Mouse (Mus musculus) MN1 (cell line): ENCODE results near the gene Nusap1.
A peak's percentile ranks its signal among the peaks of the same experiment; 100 is the strongest.
"Not testable (repeated sequence)": the region's sequence is repeated elsewhere in the genome, so short reads cannot be mapped to it uniquely, and the experiment has no call there.

Experiments used
- DNase-seq: peaks from one replicate; pipeline ENCODE4 v3.0.0-alpha.2; 2016; ENCODE audit warnings: low spot score

The Nusap1 gene

DNA sequence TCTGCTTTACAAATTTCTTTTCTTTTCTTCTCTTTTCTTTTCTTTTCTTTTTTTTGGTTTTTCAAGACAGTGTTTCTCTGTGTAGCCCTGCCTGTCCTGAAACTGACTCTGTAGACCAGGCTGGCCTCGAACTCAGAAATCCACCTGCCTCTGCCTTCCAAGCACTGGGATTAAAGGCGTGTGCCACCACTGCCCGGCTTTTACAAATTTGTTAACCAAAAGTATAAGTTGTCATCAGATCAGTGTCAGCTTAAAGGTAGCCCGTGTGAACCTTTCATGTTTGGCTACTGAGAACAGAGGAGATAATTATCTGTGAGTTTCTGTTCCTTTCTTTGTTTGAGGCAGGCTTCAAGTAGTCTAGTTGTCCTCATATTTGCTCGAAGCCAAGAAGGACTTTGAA is 26.2 kb downstream of the Nusap1 start:
- DNase-seq: no peak

DNA sequence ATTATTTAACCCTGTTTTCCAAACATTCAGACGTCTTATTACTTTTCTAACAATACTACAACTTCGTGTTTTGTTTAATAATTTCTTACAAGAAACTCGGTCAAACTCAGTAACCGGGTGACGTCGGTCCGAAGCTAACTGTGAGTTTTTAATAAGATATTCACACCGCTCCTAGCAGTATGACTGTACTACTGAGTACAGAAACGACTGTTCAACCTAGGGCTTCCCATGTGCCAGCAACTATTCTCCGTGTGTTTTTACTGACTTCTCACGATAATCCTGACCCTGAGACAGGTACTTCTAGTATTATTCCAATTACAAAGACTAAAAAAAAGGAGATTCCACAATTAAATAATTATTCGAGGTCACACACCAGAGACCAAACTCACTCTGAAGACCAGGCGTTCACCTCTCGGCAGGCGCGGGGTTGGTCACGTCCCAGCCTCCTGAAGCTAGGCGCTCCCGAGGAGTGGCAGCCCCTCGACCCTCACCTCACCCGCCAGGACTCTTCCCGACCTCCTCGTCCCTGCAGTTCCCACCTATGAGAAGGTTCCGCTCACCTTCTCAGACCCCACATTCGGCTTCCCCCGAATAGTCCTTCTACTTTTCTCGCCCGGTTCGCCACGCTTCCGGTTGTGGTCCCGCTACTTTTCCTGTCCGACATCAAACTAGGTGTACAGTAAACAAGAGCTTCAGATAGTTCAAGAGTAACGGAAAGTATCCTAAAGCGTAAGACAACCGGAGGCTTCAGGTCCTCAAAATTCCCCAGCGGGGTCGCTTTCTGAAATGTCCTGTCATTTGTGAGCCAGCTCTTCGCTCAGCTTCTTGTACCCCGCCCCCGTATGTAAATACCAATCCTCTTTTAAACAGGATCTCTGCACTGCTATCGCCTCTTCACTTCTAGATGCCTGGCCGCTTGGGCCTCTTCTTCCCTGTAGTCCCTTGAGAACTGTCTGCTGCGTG is 44.4 kb downstream of the Nusap1 start, which contains the start of gene Ndufaf1:
Gene Ndufaf1 (minus strand): TSS at position 608 of the 963 bp plus-strand sequence.
- peak; percentile 82 for DNase-seq

DNA sequence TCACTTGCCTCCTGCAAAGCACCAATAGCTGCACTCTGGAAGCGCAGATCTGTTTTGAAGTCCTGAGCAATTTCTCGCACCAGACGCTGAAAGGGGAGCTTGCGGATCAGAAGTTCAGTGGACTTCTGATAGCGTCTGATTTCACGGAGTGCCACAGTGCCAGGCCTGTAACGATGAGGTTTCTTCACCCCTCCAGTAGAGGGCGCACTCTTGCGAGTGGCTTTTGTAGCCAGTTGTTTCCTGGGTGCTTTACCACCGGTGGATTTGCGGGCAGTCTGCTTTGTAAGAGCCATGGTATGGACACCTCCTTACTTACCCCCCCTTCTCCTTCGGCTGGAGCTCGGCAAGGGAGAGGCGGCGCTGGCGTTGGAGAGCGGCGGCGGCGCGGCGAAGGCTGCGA is 47.6 kb downstream of the Nusap1 start:
- DNase-seq: not testable (repeated sequence)

DNA sequence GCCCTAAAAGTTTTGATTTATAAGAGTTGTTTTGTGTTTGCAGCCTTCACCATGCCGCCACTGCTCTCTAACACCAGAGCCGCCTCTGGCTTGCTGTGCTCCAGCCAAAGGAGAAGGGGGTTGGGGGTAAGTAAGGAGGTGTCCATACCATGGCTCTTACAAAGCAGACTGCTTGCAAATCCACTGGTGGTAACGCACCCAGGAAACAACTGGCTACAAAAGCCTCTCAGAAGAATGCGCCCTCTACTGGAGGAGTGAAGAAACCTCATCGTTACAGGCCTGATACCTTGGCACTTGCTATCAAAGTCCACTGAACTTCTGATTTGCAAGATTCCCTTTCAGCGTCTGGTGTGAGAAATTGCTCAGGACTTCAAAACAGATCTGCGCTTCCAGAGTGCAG is 50.9 kb downstream of the Nusap1 start:
- no peak for DNase-seq

DNA sequence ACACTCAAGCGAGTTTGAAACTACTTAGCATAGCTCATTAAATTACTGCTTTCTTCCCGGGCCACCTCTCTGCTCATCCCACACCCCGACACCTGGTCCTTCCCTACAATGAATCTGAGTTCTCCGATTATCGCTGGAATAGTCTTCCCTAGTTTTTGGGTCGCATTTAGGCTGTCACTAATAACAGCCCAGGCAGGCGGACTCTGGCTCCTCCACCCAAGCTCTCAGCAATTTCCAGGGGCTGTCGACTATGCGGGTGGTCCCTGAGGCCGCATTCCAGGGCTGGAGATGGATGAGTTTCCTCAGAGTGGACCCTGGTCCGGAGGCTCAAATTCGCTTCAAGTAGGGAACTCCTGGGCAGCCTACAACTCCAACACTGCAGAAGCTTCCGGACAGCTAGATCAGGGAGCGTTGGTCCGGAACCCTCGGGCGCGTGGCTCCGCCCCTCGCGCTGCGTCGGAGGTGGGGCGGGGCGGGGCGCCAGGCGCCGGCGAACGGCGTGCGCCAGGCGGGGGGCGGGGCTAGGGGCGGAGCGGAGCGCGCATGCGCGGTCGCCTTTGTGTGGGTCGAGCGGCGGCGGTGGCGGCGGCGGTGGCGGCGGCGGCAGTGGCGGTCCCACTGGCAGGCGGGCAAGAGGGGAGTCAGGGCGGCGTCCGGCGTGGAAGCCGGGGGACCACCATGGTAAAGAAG is 56.6 kb downstream of the Nusap1 start, which contains the start of gene Rtf1:
Gene Rtf1 (plus strand): TSS at position 544 of the 690 bp plus-strand sequence.
- peak; percentile 90 for DNase-seq

DNA sequence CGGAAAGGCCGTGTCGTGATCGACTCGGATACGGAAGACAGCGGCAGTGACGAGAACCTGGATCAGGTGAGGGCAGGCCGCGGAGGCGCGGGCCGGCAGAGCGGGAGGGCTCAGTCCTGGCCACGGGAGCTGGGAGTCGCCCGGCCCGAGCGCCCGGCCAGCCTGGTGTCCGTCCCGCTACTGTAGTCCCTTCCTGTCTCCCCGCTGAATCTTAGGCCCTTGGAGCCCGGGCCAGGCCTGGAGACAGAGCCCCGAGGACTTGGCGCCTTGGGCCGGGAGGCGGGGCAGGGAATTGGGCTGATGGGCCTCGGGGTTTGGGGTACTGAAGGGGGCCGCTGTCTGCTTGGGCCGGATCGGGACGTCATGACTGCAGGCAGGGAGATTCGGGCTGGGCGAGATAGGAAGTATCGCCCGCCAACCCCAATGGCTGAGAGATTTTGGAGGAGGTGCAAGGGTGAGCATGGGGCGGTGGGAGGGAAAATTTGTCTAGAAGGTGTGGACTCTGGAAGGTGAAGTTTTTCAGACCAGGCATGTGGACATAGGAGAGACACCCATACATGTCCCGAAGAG is 57.2 kb downstream of the Nusap1 start:
- peak; percentile 57 for DNase-seq

DNA sequence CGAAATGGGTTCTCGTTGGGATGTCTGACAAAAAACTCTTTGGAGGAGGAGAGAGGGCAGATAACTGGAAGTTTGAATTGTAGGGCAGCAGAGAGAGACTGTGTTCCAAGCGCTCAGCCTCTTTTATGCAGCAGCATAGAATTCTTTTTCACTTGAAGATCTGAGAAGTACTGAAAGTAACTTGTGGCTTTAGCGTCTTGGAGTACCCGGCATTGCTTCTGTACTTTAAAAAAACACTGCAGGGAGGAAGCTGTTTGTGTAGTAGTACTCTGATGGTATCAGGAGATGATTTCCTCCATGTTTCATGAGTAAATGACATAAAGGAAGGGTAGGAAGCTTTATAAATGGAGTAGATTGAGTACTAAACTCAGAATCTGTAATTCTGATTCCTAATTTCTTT is 57.7 kb downstream of the Nusap1 start:
- DNase-seq: no peak

DNA sequence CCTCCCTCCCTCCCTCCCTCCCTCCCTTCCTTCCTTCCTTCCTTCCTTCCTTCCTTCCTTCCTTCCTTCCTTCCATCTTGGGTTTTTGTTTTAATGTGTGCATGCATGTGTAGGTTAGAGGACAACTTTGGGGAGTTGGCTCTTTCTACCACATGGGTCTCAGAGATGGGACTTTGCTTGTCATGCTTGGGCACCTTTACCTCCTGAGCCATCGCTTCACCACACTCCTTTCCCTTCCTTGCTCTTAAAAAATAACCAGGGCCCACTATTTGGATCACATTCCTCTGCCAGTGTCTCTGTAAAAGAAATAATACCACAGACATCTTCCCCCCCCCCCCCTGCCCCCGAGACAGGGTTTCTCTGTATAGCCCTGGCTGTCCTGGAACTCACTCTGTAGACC is 65.6 kb downstream of the Nusap1 start:
- DNase-seq: no peak

DNA sequence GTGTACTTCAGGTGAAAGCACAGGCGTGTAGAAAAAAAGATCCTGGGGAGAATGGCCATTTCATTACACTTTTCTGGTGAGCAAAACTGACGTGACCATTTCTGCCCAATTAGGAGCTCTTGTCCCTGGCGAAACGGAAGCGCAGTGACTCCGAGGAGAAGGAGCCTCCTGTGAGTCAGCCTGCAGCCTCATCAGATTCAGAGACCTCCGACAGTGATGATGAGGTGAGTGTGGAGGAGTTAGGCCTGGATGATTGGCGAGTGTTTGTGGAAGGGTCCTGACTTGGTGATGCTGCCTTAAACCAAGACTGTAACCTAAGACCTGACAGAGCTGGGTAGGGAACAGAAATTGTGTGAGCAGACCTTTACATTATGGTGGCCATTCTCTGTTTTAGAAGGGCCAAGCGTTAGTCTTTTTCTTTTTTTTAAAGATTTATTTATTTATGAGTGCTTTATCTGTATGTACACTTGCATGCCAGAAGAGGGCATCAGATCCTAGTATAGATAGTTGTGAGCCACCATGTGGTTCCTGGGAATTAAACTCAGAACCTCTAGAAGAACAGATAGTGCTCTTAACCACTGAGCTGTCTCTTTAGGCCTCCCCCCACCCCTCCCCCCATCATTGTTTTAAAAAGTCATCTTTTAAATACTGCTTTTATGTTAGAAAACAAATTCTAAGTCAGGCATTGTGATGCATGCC is 74.1 kb downstream of the Nusap1 start:
- DNase-seq: no peak

DNA sequence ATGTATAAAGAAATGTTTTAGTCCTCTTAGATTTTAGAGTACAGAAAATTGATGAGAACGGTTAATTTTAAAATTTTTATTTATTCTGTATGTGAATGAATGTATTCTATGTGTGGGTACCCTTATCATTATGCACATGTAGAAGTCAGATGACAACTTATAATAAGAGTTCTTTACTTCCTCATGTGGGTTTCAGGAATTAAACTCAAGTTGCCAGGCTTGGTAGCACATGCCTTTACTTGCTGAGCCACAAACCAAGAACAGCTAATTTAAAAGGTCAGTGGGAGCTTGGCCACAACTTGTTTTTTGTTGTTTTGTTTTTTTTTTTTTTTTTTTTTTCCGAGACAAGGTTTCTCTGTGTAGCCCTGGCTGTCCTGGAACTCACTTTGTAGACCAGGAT is 76.7 kb downstream of the Nusap1 start:
- no peak for DNase-seq

DNA sequence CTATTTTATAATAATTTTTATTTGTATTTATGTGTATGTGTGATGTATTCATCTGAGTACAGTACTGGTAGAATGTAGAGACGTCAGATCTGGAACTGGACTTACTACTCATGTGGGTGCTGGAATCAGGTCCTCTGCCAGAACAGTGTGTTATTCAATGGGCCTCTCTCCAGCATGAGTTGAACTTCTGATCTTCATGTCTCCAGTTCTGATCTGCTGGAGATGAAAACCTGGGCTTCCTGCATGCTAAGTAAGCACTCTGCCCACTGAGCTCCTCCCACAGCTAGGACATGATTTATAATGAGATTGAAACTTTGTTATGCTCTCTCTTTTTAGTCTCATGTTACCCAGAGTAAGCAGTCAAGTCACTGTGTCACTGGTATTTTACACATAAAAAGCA is 78.0 kb downstream of the Nusap1 start:
- no peak for DNase-seq

DNA sequence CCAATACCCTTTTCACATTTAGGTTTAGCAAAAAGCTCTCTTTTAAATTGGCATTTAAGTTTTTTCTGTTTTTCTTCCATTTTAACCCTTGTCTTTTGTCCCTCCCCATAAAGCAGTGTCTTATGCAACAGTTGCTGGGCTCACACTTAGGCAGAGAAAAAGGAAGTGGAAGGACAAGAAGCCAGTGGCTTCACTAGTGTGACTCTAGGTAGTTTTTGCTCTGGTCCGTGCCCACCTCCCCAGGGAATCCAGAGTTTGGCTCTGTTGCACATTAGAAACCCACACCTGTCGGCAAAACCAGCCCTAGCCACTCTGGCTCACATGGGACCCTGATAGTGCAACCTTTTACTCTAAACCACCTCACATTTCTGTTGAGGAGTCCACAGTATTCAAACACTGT is 80.4 kb downstream of the Nusap1 start:
- DNase-seq: no peak

DNA sequence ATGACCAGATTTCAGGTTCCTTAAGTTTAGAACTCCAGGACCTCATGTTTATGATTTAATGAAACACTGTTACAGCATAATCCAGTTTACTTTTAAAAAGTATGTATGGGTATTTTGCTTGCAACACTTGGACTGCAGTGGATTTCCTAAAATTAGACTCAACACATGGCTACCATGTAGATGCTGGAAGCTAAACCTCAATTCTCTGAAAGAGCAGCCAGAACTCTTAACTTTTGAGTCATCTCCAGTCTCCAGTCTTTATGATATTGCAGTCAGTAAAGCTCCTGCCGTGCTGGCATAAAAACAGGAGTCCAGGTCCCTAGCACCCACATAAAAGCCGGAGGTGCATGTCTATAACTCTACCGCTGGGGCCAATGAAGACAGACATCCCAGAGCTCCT is 81.9 kb downstream of the Nusap1 start:
- no peak for DNase-seq
